Mouse (Mus musculus): ENCODE results near the gene Zfp398.

GRCm38 (mm10) chr6:47787941-47788736 is 47.3 kb upstream of the Zfp398 start:
- no peak for TF ChIP-seq GATA1 (IDR thresholded peaks at IDR 0.05; ENCODE audit: low read length)
- TF ChIP-seq TAL1 (IDR thresholded peaks at IDR 0.05; ENCODE audit: low read length): no peak

Measured in erythroblast, embryonic 14.5 days (primary cell).